Mouse (Mus musculus): ENCODE data around the gene Atxn7l1. TPM values are rescaled to one million over a fixed set of nuclear protein-coding genes. Genes with fewer than 3 reads are reported as not detected.

Gene Atxn7l1
- total and polyA plus RNA-seq, 2 experiments from 2014 or later: 15.8 to 24.9 TPM

DNA sequence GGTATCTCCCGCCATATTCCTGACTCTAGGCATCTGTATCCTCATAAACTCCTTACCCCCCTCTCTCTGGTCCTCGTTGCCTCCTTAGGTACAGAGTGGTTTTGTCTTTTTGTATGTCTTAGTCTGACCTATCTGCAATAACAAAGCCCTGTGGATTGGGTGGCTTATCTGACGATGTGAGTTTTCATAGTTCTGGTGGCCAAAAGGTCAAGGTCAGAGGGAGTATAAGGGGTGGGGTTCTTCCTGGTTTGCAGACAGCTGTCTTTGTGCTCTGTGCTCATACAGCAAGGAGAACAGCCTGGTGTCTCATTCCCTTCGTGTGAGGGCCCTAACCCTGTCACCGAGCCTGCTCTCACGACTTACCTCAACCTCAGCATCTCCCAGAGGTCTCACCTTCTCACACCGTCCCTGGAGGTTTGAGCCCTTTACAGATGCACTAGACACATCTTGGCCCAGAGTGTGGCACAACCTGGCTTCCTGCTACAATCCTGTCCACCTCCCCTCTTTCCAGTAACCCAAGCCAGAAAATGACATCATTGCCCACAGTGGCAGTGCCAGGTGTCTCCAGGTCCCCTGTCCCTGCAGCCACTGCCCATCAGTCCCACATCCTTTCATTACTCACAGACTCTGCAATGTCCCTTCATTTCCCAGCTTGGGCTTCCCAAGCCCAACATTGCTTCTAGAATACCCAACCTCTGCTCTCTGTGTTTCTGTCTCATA is 54.2 kb downstream of the Atxn7l1 start:
- Histone ChIP-seq H3K4me3 (ENCODE audit: low read length) (no peak overlapping the region), H3K4me1 (ENCODE audit: insufficient read depth, low read length) (peaks cover 3% of the 10 kb centered on the region; the same call in 1 of the 2 replicates), H3K36me3 (ENCODE audit: insufficient read depth, low read length) (no peaks in the 10 kb centered on the region), H3K27ac (no peak overlapping the region), H3K9me3 (ENCODE audit: low read length) (no peaks in the 10 kb centered on the region), H3K27me3 (ENCODE audit: insufficient read depth, low read length) (no peaks in the 10 kb centered on the region), H3K9ac (replicated peaks; ENCODE audit: low read length) (no peak overlapping the region), H3K4me2 (ENCODE audit: low read depth, low read length) (no peak overlapping the region)
- WGBS: 71% methylated on average over 7 of the region's 7 CpGs
- ATAC-seq (no peak), DNase-seq (ENCODE audit: low spot score) (no peak)
- TF ChIP-seq CTCF (IDR thresholded peaks at IDR 0.05; ENCODE audit: low read depth): no peak

DNA sequence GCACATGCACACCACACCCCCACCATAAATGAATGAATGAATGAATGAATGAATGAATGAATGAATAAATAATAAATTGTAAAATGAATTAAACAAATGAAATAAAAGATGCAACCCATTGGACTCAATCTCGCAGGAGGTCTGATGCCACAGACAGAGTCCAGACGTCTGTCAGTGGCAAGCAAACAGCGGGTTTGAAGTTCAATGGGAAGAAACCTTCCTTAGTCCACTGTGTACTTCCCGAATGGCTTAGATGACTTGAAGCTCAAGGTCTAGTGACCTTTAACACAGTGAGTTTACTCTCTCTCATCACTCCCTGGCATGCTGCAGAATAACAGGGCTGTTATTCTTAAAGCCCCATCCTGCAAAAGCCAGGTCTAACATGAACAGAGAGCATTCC is 57.8 kb downstream of the Atxn7l1 start:
- Histone ChIP-seq H3K4me3 (ENCODE audit: low read length) (no peak overlapping the region), H3K27me3 (ENCODE audit: insufficient read depth, low read length) (no peaks in the 10 kb centered on the region), H3K36me3 (ENCODE audit: insufficient read depth, low read length) (no peaks in the 10 kb centered on the region), H3K4me1 (ENCODE audit: insufficient read depth, low read length) (peaks cover 3% of the 10 kb centered on the region; the same call in 1 of the 2 replicates), H3K27ac (no peak overlapping the region), H3K4me2 (ENCODE audit: low read depth, low read length) (no peak overlapping the region), H3K9ac (replicated peaks; ENCODE audit: low read length) (no peak overlapping the region), H3K9me3 (ENCODE audit: low read length) (no peaks in the 10 kb centered on the region)
- no peak for ATAC-seq
- 94% methylated on average over 4 of the region's 4 CpGs for WGBS
- no peak for TF ChIP-seq CTCF (IDR thresholded peaks at IDR 0.05; ENCODE audit: low read depth)
- no peak for DNase-seq (ENCODE audit: low spot score)

DNA sequence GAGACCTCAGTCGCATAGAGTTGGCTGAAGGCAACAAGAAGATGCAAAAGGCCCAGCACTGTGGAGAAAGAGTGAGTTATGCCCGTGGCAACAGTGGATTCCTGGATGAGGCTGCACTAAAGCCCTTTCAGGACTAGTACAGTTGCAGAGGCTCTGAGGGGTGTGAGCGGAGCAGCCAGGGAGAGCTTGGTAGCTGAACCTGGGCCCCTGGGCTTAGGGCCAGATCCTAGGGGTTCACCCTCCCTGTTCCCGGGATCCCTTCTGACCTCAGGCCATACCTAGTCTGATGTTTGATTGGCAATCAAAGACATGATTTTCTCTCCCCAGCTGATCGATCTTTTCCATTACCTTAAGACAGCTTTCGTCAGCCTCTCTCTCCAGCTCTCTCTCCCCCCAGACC is 58.8 kb downstream of the Atxn7l1 start:
- WGBS: 72% methylated on average over 6 of the region's 6 CpGs
- no peak overlapping the region for H3K4me2 ChIP-seq (ENCODE audit: low read depth, low read length)
- H3K4me3 ChIP-seq (ENCODE audit: low read length): no peak overlapping the region
- peaks cover 3% of the 10 kb centered on the region; the same call in 1 of the 2 replicates for H3K4me1 ChIP-seq (ENCODE audit: insufficient read depth, low read length)
- DNase-seq (ENCODE audit: low spot score) (no peak), ATAC-seq (no peak)
- H3K36me3 ChIP-seq (ENCODE audit: insufficient read depth, low read length): no peaks in the 10 kb centered on the region
- H3K27ac ChIP-seq: no peak overlapping the region
- H3K27me3 ChIP-seq (ENCODE audit: insufficient read depth, low read length): no peaks in the 10 kb centered on the region
- H3K9me3 ChIP-seq (ENCODE audit: low read length): no peaks in the 10 kb centered on the region
- no peak overlapping the region for H3K9ac ChIP-seq (replicated peaks; ENCODE audit: low read length)
- TF ChIP-seq CTCF (IDR thresholded peaks at IDR 0.05; ENCODE audit: low read depth): no peak

DNA sequence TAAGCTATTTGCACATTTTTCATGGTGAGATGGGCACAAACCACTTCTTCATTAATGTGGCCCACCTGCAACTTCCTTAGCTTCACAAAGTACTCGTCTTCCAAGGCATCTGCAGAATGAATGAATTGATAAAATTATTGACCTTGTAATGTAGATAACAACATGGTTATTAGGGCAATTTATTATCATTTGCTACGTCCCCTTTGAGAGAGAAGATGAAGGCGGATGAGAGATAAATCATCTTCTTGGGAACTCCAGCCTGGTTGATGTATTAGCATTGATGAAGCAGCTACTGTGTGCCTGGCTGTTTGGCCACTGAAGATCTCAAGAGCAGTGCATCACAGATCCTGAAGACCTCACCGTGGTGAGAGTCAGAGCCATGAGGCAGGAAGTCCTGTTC is 63.4 kb downstream of the Atxn7l1 start:
- Histone ChIP-seq H3K4me1 (ENCODE audit: insufficient read depth, low read length) (no peaks in the 10 kb centered on the region; the same call in 1 of the 2 replicates), H3K27me3 (ENCODE audit: insufficient read depth, low read length) (no peaks in the 10 kb centered on the region), H3K4me3 (ENCODE audit: low read length) (no peak overlapping the region), H3K9ac (replicated peaks; ENCODE audit: low read length) (no peak overlapping the region), H3K9me3 (ENCODE audit: low read length) (no peaks in the 10 kb centered on the region), H3K4me2 (ENCODE audit: low read depth, low read length) (no peak overlapping the region), H3K36me3 (ENCODE audit: insufficient read depth, low read length) (no peaks in the 10 kb centered on the region), H3K27ac (no peak overlapping the region)
- TF ChIP-seq CTCF (IDR thresholded peaks at IDR 0.05; ENCODE audit: low read depth): no peak
- no peak for ATAC-seq
- 73% methylated on average over 4 of the region's 4 CpGs for WGBS
- DNase-seq (ENCODE audit: low spot score): no peak

DNA sequence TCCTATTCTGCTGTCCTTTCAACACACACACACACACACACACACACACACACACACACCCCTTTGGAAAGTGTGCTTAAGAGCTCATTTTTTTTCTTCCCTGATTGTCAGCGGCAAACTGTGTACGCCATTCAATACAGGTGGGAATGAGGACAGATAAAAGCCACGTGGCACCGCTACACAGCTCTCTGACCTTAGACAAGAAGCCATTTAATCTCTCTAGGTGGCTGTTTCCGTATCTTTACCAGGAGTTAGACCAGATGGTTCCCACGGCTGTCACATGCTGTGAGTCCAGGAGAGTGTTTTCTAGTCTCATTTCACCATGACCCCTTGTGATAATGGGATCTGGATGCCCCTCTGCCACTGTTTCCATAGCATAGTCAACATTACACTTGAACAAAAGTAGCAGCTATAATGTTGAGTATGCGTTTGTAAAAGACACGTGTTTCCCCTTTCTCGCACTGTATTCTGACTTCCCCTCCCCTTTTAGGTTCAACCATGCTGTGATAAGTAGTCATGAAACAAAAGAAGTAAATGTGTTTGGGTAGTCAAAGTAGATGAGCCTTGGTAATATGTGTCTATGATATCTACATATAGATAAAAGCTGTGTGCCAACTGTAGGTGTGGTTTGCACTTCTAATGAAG is 70.8 kb downstream of the Atxn7l1 start:
- DNase-seq (ENCODE audit: low spot score) (no peak), ATAC-seq (no peak)
- Histone ChIP-seq H3K4me1 (ENCODE audit: insufficient read depth, low read length) (peaks cover 5% of the 10 kb centered on the region; the same call in 1 of the 2 replicates), H3K4me3 (ENCODE audit: low read length) (no peak overlapping the region), H3K27me3 (ENCODE audit: insufficient read depth, low read length) (no peaks in the 10 kb centered on the region), H3K36me3 (ENCODE audit: insufficient read depth, low read length) (no peaks in the 10 kb centered on the region), H3K4me2 (ENCODE audit: low read depth, low read length) (no peak overlapping the region), H3K9me3 (ENCODE audit: low read length) (no peaks in the 10 kb centered on the region), H3K27ac (no peak overlapping the region), H3K9ac (replicated peaks; ENCODE audit: low read length) (no peak overlapping the region)
- no peak for TF ChIP-seq CTCF (IDR thresholded peaks at IDR 0.05; ENCODE audit: low read depth)
- 67% methylated on average over 9 of the region's 9 CpGs for WGBS

DNA sequence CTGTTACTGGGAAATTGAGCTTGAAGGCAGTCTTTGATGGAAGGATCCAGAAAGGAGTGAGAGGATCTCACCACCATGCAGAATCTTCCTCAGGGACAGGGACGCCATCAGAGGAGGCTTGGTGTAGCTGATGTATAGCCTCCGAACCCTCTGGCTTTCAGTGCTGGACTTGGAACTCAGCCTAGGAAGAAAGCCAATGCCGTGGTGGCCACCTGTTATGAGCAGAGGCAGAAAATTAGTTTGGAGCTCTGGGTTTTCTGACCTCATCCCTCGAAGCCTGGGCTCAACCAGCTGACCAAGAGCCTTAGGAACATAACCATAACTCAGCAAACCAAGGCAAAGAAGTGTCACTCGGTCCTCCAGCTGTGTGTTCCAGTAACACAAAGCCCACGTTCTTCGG is 71.9 kb downstream of the Atxn7l1 start:
- H3K27ac ChIP-seq: no peak overlapping the region
- H3K4me2 ChIP-seq (ENCODE audit: low read depth, low read length): no peak overlapping the region
- H3K4me3 ChIP-seq (ENCODE audit: low read length): no peak overlapping the region
- H3K36me3 ChIP-seq (ENCODE audit: insufficient read depth, low read length): no peaks in the 10 kb centered on the region
- DNase-seq (ENCODE audit: low spot score) (peak; percentile 26), ATAC-seq (no peak)
- H3K9me3 ChIP-seq (ENCODE audit: low read length): no peaks in the 10 kb centered on the region
- 57% methylated on average over 7 of the region's 7 CpGs for WGBS
- no peaks in the 10 kb centered on the region for H3K27me3 ChIP-seq (ENCODE audit: insufficient read depth, low read length)
- H3K9ac ChIP-seq (replicated peaks; ENCODE audit: low read length): no peak overlapping the region
- peaks cover 5% of the 10 kb centered on the region; the same call in 1 of the 2 replicates for H3K4me1 ChIP-seq (ENCODE audit: insufficient read depth, low read length)
- no peak for TF ChIP-seq CTCF (IDR thresholded peaks at IDR 0.05; ENCODE audit: low read depth)

DNA sequence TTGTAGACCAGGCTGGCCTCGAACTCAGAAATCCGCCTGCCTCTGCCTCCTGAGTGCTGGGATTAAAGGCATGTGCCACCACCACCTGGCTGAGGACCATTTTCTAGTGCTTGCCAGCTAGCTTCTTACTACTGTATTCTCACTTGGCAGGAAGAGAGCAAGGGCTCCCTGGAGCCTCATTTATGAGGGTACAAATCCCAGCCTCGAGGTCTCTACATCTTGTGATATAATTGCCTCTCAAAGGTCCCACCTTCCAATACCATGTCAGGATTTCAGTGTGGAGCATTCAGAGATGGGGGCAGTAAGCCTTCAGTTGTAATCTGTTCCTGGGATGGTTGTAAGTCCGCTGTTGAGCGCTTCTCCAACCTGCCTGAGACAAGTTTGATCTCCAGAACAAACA is 72.6 kb downstream of the Atxn7l1 start:
- Histone ChIP-seq H3K36me3 (ENCODE audit: insufficient read depth, low read length) (no peaks in the 10 kb centered on the region), H3K27ac (peak overlapping the region; percentile 11; the same call in 1 of the 2 replicates), H3K4me2 (ENCODE audit: low read depth, low read length) (no peak overlapping the region), H3K9me3 (ENCODE audit: low read length) (no peaks in the 10 kb centered on the region), H3K4me1 (ENCODE audit: insufficient read depth, low read length) (peaks cover 5% of the 10 kb centered on the region; the same call in 1 of the 2 replicates), H3K27me3 (ENCODE audit: insufficient read depth, low read length) (no peaks in the 10 kb centered on the region), H3K4me3 (ENCODE audit: low read length) (no peak overlapping the region), H3K9ac (replicated peaks; ENCODE audit: low read length) (no peak overlapping the region)
- no peak for TF ChIP-seq CTCF (IDR thresholded peaks at IDR 0.05; ENCODE audit: low read depth)
- WGBS: 53% methylated on average over 5 of the region's 5 CpGs
- ATAC-seq (no peak), DNase-seq (ENCODE audit: low spot score) (no peak)
